Mouse (Mus musculus) ES-Bruce4 (cell line): ENCODE results near the gene Cyp3a57. TPM values are rescaled to one million over a fixed set of nuclear protein-coding genes. Genes with fewer than 3 reads are reported as not detected.
"Not testable (repeated sequence)": the region's sequence is repeated elsewhere in the genome, so short reads cannot be mapped to it uniquely, and the experiment has no call there.

Experiments used
- H3K27ac ChIP-seq: 2 replicates; pipeline ENCODE4 v1.5.1; 2012; ENCODE audit warnings: low read length, inconsistent platforms; ENCODE audit not compliant: insufficient read depth
- H3K27me3 ChIP-seq: 2 replicates; pipeline ENCODE4 v1.6.1; 2012; ENCODE audit warnings: mild to moderate bottlenecking, low read length, inconsistent platforms; ENCODE audit not compliant: control insufficient read depth, poor library complexity, insufficient read depth, severe bottlenecking
- H3K36me3 ChIP-seq: 2 replicates; pipeline ENCODE4 v1.6.1; 2012; ENCODE audit warnings: inconsistent platforms, mild to moderate bottlenecking, low read length, moderate library complexity; ENCODE audit not compliant: control insufficient read depth, poor library complexity, insufficient read depth, severe bottlenecking
- H3K4me1 ChIP-seq: one replicate; pipeline ENCODE4 v1.8.1; 2011; ENCODE audit warnings: low read length; ENCODE audit not compliant: control insufficient read depth, insufficient read depth
- H3K4me3 ChIP-seq: 2 replicates; pipeline ENCODE4 v1.5.1; 2011; ENCODE audit warnings: low read depth, mild to moderate bottlenecking, low read length
- H3K9ac ChIP-seq: 2 replicates; pipeline ENCODE4 v1.6.1; 2012; ENCODE audit warnings: low read depth, mild to moderate bottlenecking, inconsistent platforms; ENCODE audit not compliant: poor library complexity, severe bottlenecking
- H3K9me3 ChIP-seq: replicated peaks from 2 replicates; pipeline ENCODE4 v1.6.1; 2012; ENCODE audit warnings: mild to moderate bottlenecking, low read length, inconsistent platforms; ENCODE audit not compliant: control insufficient read depth, poor library complexity, insufficient read depth, severe bottlenecking
- CTCF ChIP-seq: IDR thresholded peaks from one replicate; pipeline ENCODE4 v1.8.1; 2011; ENCODE audit warnings: low read depth, low read length
- EP300 ChIP-seq: IDR thresholded peaks from 2 replicates; pipeline ENCODE4 v1.6.1; 2011; ENCODE audit warnings: low read depth, low read length; ENCODE audit not compliant: insufficient read depth
- POLR2A ChIP-seq: IDR thresholded peaks from one replicate; pipeline ENCODE4 v1.8.1; 2011; ENCODE audit warnings: low read length; ENCODE audit not compliant: insufficient read depth
- polyA plus RNA-seq: library from polyadenylated mRNA; stranded (reverse); fragments of >200 nt; gene quantifications from 2 replicates; pipeline ENCODE4 v1.2.4, GENCODE M21; 2011; ENCODE audit warnings: low read depth; ENCODE audit not compliant: missing spikeins, insufficient read depth, insufficient read length

Gene Cyp3a57
- polyA plus RNA-seq, result not detected in 2 replicates

GRCm38 (mm10) chr5:145344941-145345340 lies at the start of gene Cyp3a57:
Gene Cyp3a57, plus strand, starts transcription at chr5:145345279.
- no peak within 1 kb of the TSS for H3K4me3 ChIP-seq
- no peaks in the 10 kb centered on the region for H3K36me3 ChIP-seq
- no peaks in the 10 kb centered on the region for H3K9me3 ChIP-seq
- TF ChIP-seq POLR2A, result no peak
- TF ChIP-seq EP300, result no peak
- TF ChIP-seq CTCF, result no peak
- no peaks in the 10 kb centered on the region for H3K4me1 ChIP-seq
- H3K9ac ChIP-seq, result no peak within 1 kb of the TSS
- no peak within 1 kb of the TSS for H3K27ac ChIP-seq
- H3K27me3 ChIP-seq, result no peaks in the 10 kb centered on the region

GRCm38 (mm10) chr5:145300469-145300868 lies 44.6 kb upstream of the Cyp3a57 start:
- no peak overlapping the region for H3K9ac ChIP-seq
- H3K9me3 ChIP-seq, result peaks cover 38% of the 10 kb centered on the region
- peaks cover 2% of the 10 kb centered on the region for H3K4me1 ChIP-seq
- no peak for TF ChIP-seq POLR2A
- no peak for TF ChIP-seq EP300
- TF ChIP-seq CTCF, result no peak
- H3K4me3 ChIP-seq, result no peak overlapping the region
- H3K27ac ChIP-seq, result no peak overlapping the region
- H3K36me3 ChIP-seq, result no peaks in the 10 kb centered on the region
- no peaks in the 10 kb centered on the region for H3K27me3 ChIP-seq

- Histone ChIP-seq H3K27ac (peak overlapping the region; percentile 48; the same call in 1 of the 2 replicates), H3K9me3 (peaks cover 42% of the 10 kb centered on the region)
- H3K4me1 ChIP-seq, H3K9ac ChIP-seq, H3K4me3 ChIP-seq, H3K36me3 ChIP-seq, H3K27me3 ChIP-seq: not testable (repeated sequence)
Observed at GRCm38 (mm10) chr5:145301796-145302195, 43.3 kb upstream of the Cyp3a57 start.

GRCm38 (mm10) chr5:145302424-145302823 lies 42.7 kb upstream of the Cyp3a57 start:
- no peak overlapping the region for H3K4me3 ChIP-seq
- H3K27me3 ChIP-seq, result no peaks in the 10 kb centered on the region
- H3K36me3 ChIP-seq, result no peaks in the 10 kb centered on the region; the same call in 1 of the 2 replicates
- no peak overlapping the region for H3K9ac ChIP-seq
- H3K4me1 ChIP-seq, result peaks cover 2% of the 10 kb centered on the region
- H3K9me3 ChIP-seq, result peaks cover 47% of the 10 kb centered on the region
- H3K27ac ChIP-seq, result peak overlapping the region; percentile 48; the same call in 1 of the 2 replicates
- no peak for TF ChIP-seq POLR2A
- no peak for TF ChIP-seq EP300
- TF ChIP-seq CTCF, result no peak

DNA sequence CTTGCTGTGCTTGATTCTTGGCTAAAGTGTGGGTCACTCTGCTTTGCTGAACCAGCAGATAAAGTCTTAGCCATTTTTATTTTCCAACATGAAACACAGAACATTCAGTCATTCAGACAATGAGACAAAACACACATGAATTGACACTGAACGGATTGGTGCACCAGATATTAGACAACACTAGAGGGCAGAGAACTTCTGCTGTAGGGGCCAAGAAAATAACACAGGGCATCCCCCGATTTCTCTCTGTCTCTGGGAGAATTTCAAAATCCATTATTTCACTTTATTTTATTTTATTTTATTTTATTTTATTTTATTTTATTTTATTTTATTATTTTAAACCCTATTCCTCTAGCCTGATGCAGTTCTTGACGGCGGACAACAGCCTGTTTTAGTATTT lies 38.1 kb upstream of the Cyp3a57 start:
- not testable (repeated sequence) for H3K9ac ChIP-seq, H3K4me3 ChIP-seq, H3K27ac ChIP-seq, H3K36me3 ChIP-seq, H3K27me3 ChIP-seq, H3K4me1 ChIP-seq
- H3K9me3 ChIP-seq, result peaks cover 26% of the 10 kb centered on the region

DNA sequence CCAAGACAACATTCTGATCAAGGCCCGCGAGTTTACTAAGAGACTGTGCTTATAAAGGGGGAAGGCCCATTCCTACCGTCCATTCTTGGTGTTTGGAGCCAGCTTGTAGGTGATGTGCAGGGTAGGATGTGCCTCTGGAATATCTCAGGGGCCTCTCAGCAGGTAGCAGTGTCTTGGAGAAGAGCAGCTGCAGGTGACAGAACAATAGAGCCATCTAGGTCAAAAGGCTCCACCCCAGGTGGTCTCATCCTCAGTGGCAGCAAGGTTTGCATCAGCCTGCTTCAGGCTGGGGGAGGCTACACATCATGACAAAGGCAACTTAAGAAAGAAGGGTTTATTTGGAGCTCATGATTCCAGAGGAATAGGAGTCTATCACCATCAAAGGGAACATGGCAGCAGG lies 37.3 kb upstream of the Cyp3a57 start:
- H3K36me3 ChIP-seq, H3K27ac ChIP-seq: not testable (repeated sequence)
- 0 out of 2 replicates have a peak, but pooled peaks have one; percentile 4 for TF ChIP-seq EP300

More for the DNA sequence above, 37.3 kb upstream of the Cyp3a57 start:
- not testable (repeated sequence) for H3K27me3 ChIP-seq, H3K4me1 ChIP-seq, H3K9ac ChIP-seq, H3K4me3 ChIP-seq
- H3K9me3 ChIP-seq, result peaks cover 19% of the 10 kb centered on the region
